Mouse (Mus musculus) heart, adult 2 months (tissue): ENCODE measurements around the gene Cryab.

Experiments
- CTCF ChIP-seq: fragments of 200-600 bp; IDR thresholded peaks from 2 replicates; pipeline ENCODE4 v1.8.1; 2022; ENCODE audit warnings: antibody characterized with exemption, mild to moderate bottlenecking, moderate library complexity
- EP300 ChIP-seq: fragments of 200-500 bp; IDR thresholded peaks from 2 replicates; pipeline ENCODE4 v1.6.1; 2011; ENCODE audit warnings: low read depth, low read length, control low read depth; ENCODE audit not compliant: insufficient read depth

DNA sequence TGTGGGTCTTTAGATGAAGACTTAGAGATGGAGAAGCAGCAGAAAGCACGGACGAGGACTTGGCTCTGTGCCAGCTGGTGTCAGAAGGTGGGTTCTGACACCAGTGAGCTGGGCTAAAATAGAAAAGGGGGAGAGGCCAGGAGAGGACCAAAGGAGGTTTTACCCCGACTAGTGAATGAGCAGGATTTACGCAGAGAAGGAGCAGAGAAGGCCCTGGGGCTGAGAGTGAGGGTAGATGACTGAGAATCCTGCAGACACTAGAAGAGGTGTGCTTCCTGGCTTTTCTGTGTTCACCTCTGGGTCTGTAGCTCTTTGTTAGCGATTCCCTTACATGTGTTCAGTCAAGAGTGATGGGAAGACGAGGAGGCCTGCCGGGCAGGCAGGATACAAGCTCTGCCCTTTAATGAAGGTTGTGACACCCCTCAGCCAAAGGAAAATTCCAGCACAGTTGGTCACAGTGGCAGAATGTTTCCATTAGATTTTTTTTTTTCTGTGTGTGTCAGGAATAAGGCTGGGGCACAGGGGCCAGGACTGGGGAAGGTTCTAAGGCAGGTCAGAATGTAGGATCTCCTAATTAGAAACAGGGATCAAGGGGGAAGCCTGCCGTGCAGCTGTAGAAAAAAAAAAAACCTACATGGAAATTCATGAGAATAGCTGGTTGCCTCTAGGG is 25.1 kb upstream of the Cryab start:
- TF ChIP-seq EP300 (no peak), CTCF (no peak)
